Mouse (Mus musculus) midbrain, embryonic 16.5 days (tissue): Measurements from ENCODE around the gene Ifngr2. TPM values are rescaled to one million over a fixed set of nuclear protein-coding genes. Genes with fewer than 3 reads are reported as not detected.

Experiments used
- ATAC-seq: fragments of 200-750 bp; cut with Nextera tagmentation; 2 replicates; pipeline ENCODE4 v1.8.0; 2017; ENCODE audit warnings: moderate TSS enrichment
- H3K27ac ChIP-seq: fragments of 300-500 bp; sonication (generic); 2 replicates; pipeline ENCODE4 v1.5.1; 2014; ENCODE audit warnings: mild to moderate bottlenecking, low read length, mixed read lengths
- H3K27me3 ChIP-seq: fragments of 300-500 bp; sonication (generic); 2 replicates; pipeline ENCODE4 v1.6.1; 2014; ENCODE audit warnings: low read depth, low read length, mixed read lengths; ENCODE audit not compliant: control insufficient read depth, insufficient read depth
- H3K36me3 ChIP-seq: fragments of 300-500 bp; sonication (generic); 2 replicates; pipeline ENCODE4 v1.6.1; 2014; ENCODE audit warnings: mild to moderate bottlenecking, low read length, moderate library complexity, mixed read lengths; ENCODE audit not compliant: control insufficient read depth, insufficient read depth
- H3K4me1 ChIP-seq: fragments of 300-500 bp; sonication (generic); 2 replicates; pipeline ENCODE4 v1.6.1; 2014; ENCODE audit warnings: mild to moderate bottlenecking, low read length, mixed read lengths; ENCODE audit not compliant: control insufficient read depth, insufficient read depth
- H3K4me2 ChIP-seq: fragments of 300-500 bp; sonication (generic); 2 replicates; pipeline ENCODE4 v1.6.1; 2014; ENCODE audit warnings: mild to moderate bottlenecking, low read length, mixed read lengths
- H3K4me3 ChIP-seq: fragments of 300-500 bp; sonication (generic); 2 replicates; pipeline ENCODE4 v1.5.1; 2014; ENCODE audit warnings: low read depth, mild to moderate bottlenecking, low read length, moderate library complexity, mixed read lengths
- H3K9ac ChIP-seq: fragments of 300-500 bp; sonication (generic); 2 replicates; pipeline ENCODE4 v1.6.1; 2014; ENCODE audit warnings: low read depth, low read length, mixed read lengths
- H3K9me3 ChIP-seq: fragments of 300-500 bp; sonication (generic); replicated peaks from 2 replicates; pipeline ENCODE4 v1.6.1; 2014; ENCODE audit warnings: mild to moderate bottlenecking, low read length, mixed read lengths; ENCODE audit not compliant: control insufficient read depth, poor library complexity, severe bottlenecking
- WGBS: fragments of 180-500 bp; shearing (Covaris S2); extraction: QIAGEN DNeasy Blood & Tissue Kit; methylation state at CpG from one replicate; pipeline ENCODE4 v1.1.7; 2014; 5-methylcytosine and 5-hydroxymethylcytosine counted together
- polyA plus RNA-seq: library from polyadenylated mRNA; unstranded; fragments of >200 nt; fragmentation: Nextera tagmentation; extraction: Ambion mirVana; gene quantifications from 2 replicates; pipeline ENCODE4 v1.2.1, GENCODE M21; 2015

Gene Ifngr2
- polyA plus RNA-seq, 1 experiment from 2014 or later = 125 TPM

- no peaks in the 10 kb centered on the region for H3K4me1 ChIP-seq
- H3K27me3 ChIP-seq = no peaks in the 10 kb centered on the region
- peaks cover 5% of the 10 kb centered on the region for H3K36me3 ChIP-seq
- H3K4me2 ChIP-seq = no peak overlapping the region
- 90% methylated on average over 7 of the region's 7 CpGs for WGBS
- H3K27ac ChIP-seq = no peak overlapping the region
- ATAC-seq = no peak
- no peak overlapping the region for H3K9ac ChIP-seq
- H3K4me3 ChIP-seq = no peak overlapping the region
- H3K9me3 ChIP-seq = no peaks in the 10 kb centered on the region
These were observed 19.1 kb downstream of the Ifngr2 start for GRCm38 (mm10) chr16:91566002-91566401.

GRCm38 (mm10) chr16:91568960-91569359, 22.1 kb downstream of the Ifngr2 start:
- no peak overlapping the region for H3K4me2 ChIP-seq
- ATAC-seq = no peak
- H3K4me1 ChIP-seq = no peaks in the 10 kb centered on the region
- H3K9ac ChIP-seq = no peak overlapping the region
- H3K9me3 ChIP-seq = no peaks in the 10 kb centered on the region
- WGBS = 90% methylated on average over 10 of the region's 10 CpGs
- peaks cover 2% of the 10 kb centered on the region; the same call in 1 of the 2 replicates for H3K36me3 ChIP-seq
- no peak overlapping the region for H3K27ac ChIP-seq
- H3K4me3 ChIP-seq = no peak overlapping the region
- no peaks in the 10 kb centered on the region for H3K27me3 ChIP-seq

- no peaks in the 10 kb centered on the region for H3K9me3 ChIP-seq
- no peak overlapping the region for H3K4me3 ChIP-seq
- H3K4me1 ChIP-seq = no peaks in the 10 kb centered on the region
- H3K27ac ChIP-seq = no peak overlapping the region
- H3K9ac ChIP-seq = no peak overlapping the region
- no peaks in the 10 kb centered on the region for H3K27me3 ChIP-seq
- no peaks in the 10 kb centered on the region; the same call in 1 of the 2 replicates for H3K36me3 ChIP-seq
- 77% methylated on average over 3 of the region's 3 CpGs for WGBS
- no peak overlapping the region for H3K4me2 ChIP-seq
- no peak for ATAC-seq
These were observed 24.2 kb downstream of the Ifngr2 start for GRCm38 (mm10) chr16:91571105-91571504.

- H3K27ac ChIP-seq = no peak overlapping the region
- H3K4me1 ChIP-seq = no peaks in the 10 kb centered on the region
- H3K4me3 ChIP-seq = no peak overlapping the region
- H3K36me3 ChIP-seq = peaks cover 5% of the 10 kb centered on the region; the same call in 1 of the 2 replicates
- H3K9ac ChIP-seq = no peak overlapping the region
- WGBS = 69% methylated on average over 13 of the region's 13 CpGs
- ATAC-seq = no peak
- no peaks in the 10 kb centered on the region for H3K9me3 ChIP-seq
- no peak overlapping the region for H3K4me2 ChIP-seq
- no peaks in the 10 kb centered on the region for H3K27me3 ChIP-seq
These were observed 28.3 kb downstream of the Ifngr2 start for GRCm38 (mm10) chr16:91575151-91575550.

GRCm38 (mm10) chr16:91578980-91579720, 32.3 kb downstream of the Ifngr2 start:
- Histone ChIP-seq H3K9ac (no peak overlapping the region), H3K27me3 (no peaks in the 10 kb centered on the region), H3K4me1 (no peaks in the 10 kb centered on the region), H3K9me3 (no peaks in the 10 kb centered on the region), H3K4me3 (no peak overlapping the region), H3K36me3 (peaks cover 9% of the 10 kb centered on the region; the same call in 1 of the 2 replicates), H3K27ac (no peak overlapping the region), H3K4me2 (no peak overlapping the region)
- ATAC-seq = no peak
- 87% methylated on average over 14 of the region's 14 CpGs for WGBS

- Histone ChIP-seq H3K27me3 (no peaks in the 10 kb centered on the region), H3K9ac (no peak overlapping the region), H3K4me1 (no peaks in the 10 kb centered on the region), H3K4me2 (no peak overlapping the region), H3K9me3 (no peaks in the 10 kb centered on the region), H3K4me3 (no peak overlapping the region), H3K27ac (no peak overlapping the region), H3K36me3 (peaks cover 10% of the 10 kb centered on the region)
- 75% methylated on average over 2 of the region's 2 CpGs for WGBS
- no peak for ATAC-seq
These were observed 35.4 kb downstream of the Ifngr2 start for GRCm38 (mm10) chr16:91582307-91582706.

- no peaks in the 10 kb centered on the region for H3K4me1 ChIP-seq
- H3K27ac ChIP-seq = no peak overlapping the region
- no peak overlapping the region for H3K4me2 ChIP-seq
- H3K4me3 ChIP-seq = no peak overlapping the region
- no peak overlapping the region for H3K9ac ChIP-seq
- no peaks in the 10 kb centered on the region for H3K9me3 ChIP-seq
- no peak for ATAC-seq
- no peaks in the 10 kb centered on the region for H3K27me3 ChIP-seq
- 95% methylated on average over 5 of the region's 5 CpGs for WGBS
- peaks cover 9% of the 10 kb centered on the region for H3K36me3 ChIP-seq
These were observed 38.7 kb downstream of the Ifngr2 start for GRCm38 (mm10) chr16:91585617-91586016.

GRCm38 (mm10) chr16:91586244-91586643, 39.4 kb downstream of the Ifngr2 start:
- Histone ChIP-seq H3K4me1 (no peaks in the 10 kb centered on the region), H3K4me2 (no peak overlapping the region), H3K27me3 (no peaks in the 10 kb centered on the region), H3K27ac (no peak overlapping the region), H3K36me3 (peaks cover 6% of the 10 kb centered on the region), H3K9me3 (no peaks in the 10 kb centered on the region), H3K9ac (no peak overlapping the region), H3K4me3 (no peak overlapping the region)
- no peak for ATAC-seq
- WGBS = 96% methylated on average over 6 of the region's 6 CpGs

GRCm38 (mm10) chr16:91587730-91588453, 41.0 kb downstream of the Ifngr2 start:
- H3K27me3 ChIP-seq = no peaks in the 10 kb centered on the region
- H3K9me3 ChIP-seq = no peaks in the 10 kb centered on the region
- H3K36me3 ChIP-seq = peaks cover 4% of the 10 kb centered on the region
- no peak overlapping the region for H3K4me3 ChIP-seq
- 70% methylated on average over 6 of the region's 6 CpGs for WGBS
- H3K4me2 ChIP-seq = no peak overlapping the region
- H3K9ac ChIP-seq = no peak overlapping the region
- H3K4me1 ChIP-seq = no peaks in the 10 kb centered on the region
- H3K27ac ChIP-seq = no peak overlapping the region
- ATAC-seq = no peak
